8 mouse cellular contexts compared by ENCODE assay signal in genomic region chr1:119423510-119423909, GRCm38 (mm10). TPM values are rescaled to one million over a fixed set of nuclear protein-coding genes. Genes with fewer than 3 reads are reported as not detected.
DNase-seq lines count a peak whose midpoint lies in the region; ATAC-seq and TF ChIP-seq lines count a peak whose summit lies in the region.

No protein-coding gene starts in this region.

- H3K4me2 ChIP-seq in kidney, embryonic 15.5 days = no peak overlapping the region
- no peak overlapping the region for H3K4me2 ChIP-seq in embryonic facial prominence, embryonic 11.5 days (ENCODE audit: low read depth, low read length)
- no peak overlapping the region for H3K4me2 ChIP-seq in stomach, postnatal 0 days (replicated peaks; ENCODE audit: low read depth)

- no peak for TF ChIP-seq EP300 in stomach, postnatal 0 days (optimal IDR thresholded peaks at IDR 0.05)

- no peak overlapping the region for H3K27ac ChIP-seq in kidney, embryonic 15.5 days
- H3K27ac ChIP-seq in embryonic facial prominence, embryonic 11.5 days (replicated peaks; ENCODE audit: low read depth, low read length) = no peak overlapping the region
- no peak overlapping the region for H3K27ac ChIP-seq in stomach, postnatal 0 days (replicated peaks)

- peak; percentile 80 for TF ChIP-seq CTCF in stomach, postnatal 0 days (IDR thresholded peaks at IDR 0.05; ENCODE audit: low read depth)

- H3K27me3 ChIP-seq in kidney, embryonic 15.5 days = peaks cover 74% of the 10 kb centered on the region
- peaks cover 49% of the 10 kb centered on the region for H3K27me3 ChIP-seq in embryonic facial prominence, embryonic 11.5 days (ENCODE audit: control insufficient read depth, insufficient read depth, low read length)
- peaks cover 8% of the 10 kb centered on the region; the same call in 1 of the 2 replicates for H3K27me3 ChIP-seq in stomach, postnatal 0 days (ENCODE audit: control insufficient read depth, insufficient read depth, low read length)

- H3K4me1 ChIP-seq in kidney, embryonic 15.5 days = peaks cover 39% of the 10 kb centered on the region
- H3K4me1 ChIP-seq in embryonic facial prominence, embryonic 11.5 days (ENCODE audit: control insufficient read depth, insufficient read depth, low read length) = peaks cover 9% of the 10 kb centered on the region
- peaks cover 5% of the 10 kb centered on the region for H3K4me1 ChIP-seq in stomach, postnatal 0 days (replicated peaks; ENCODE audit: control insufficient read depth, insufficient read depth)

- no peaks in the 10 kb centered on the region for H3K9me3 ChIP-seq in kidney, embryonic 15.5 days (replicated peaks)
- no peaks in the 10 kb centered on the region for H3K9me3 ChIP-seq in embryonic facial prominence, embryonic 11.5 days (replicated peaks; ENCODE audit: control insufficient read depth, low read length)
- H3K9me3 ChIP-seq in stomach, postnatal 0 days (ENCODE audit: control insufficient read depth, low read length) = no peaks in the 10 kb centered on the region

- WGBS in kidney, embryonic 15.5 days = 10% methylated on average over 13 of the region's 14 CpGs
- 7% methylated on average over 14 of the region's 14 CpGs for WGBS in embryonic facial prominence, embryonic 11.5 days
- 8% methylated on average over 14 of the region's 14 CpGs for WGBS in stomach, postnatal 0 days

- H3K4me3 ChIP-seq in kidney, embryonic 15.5 days (replicated peaks) = no peak overlapping the region
- H3K4me3 ChIP-seq in embryonic facial prominence, embryonic 11.5 days (ENCODE audit: low read depth, low read length) = no peak overlapping the region
- no peak overlapping the region for H3K4me3 ChIP-seq in stomach, postnatal 0 days (ENCODE audit: low read depth, low read length)

- no peak for ATAC-seq in kidney, embryonic 15.5 days (replicated peaks; ENCODE audit: low FRiP score)
- ATAC-seq in embryonic facial prominence, embryonic 11.5 days (replicated peaks; ENCODE audit: insufficient number of reproducible peaks, low FRiP score, low TSS enrichment, low read depth) = 0 out of 2 replicates have a peak, but pooled peaks have one; percentile 22
- ATAC-seq in stomach, postnatal 0 days (ENCODE audit: low FRiP score, low TSS enrichment) = no peak

- H3K36me3 ChIP-seq in kidney, embryonic 15.5 days = no peaks in the 10 kb centered on the region
- no peaks in the 10 kb centered on the region for H3K36me3 ChIP-seq in embryonic facial prominence, embryonic 11.5 days (replicated peaks; ENCODE audit: control insufficient read depth, insufficient read depth, low read depth, low read length)
- no peaks in the 10 kb centered on the region for H3K36me3 ChIP-seq in stomach, postnatal 0 days (ENCODE audit: control insufficient read depth, insufficient read depth, low read length)

- no peak overlapping the region for H3K9ac ChIP-seq in kidney, embryonic 15.5 days
- no peak overlapping the region for H3K9ac ChIP-seq in embryonic facial prominence, embryonic 11.5 days (replicated peaks; ENCODE audit: low read length)
- H3K9ac ChIP-seq in stomach, postnatal 0 days (ENCODE audit: low read length) = no peak overlapping the region

- DNase-seq in kidney, adult 11 months = peak; percentile 37
- DNase-seq in adrenal gland, adult (ENCODE audit: inconsistent age in 2 of 2, low spot score in 1 of 2) = peak; percentile 57 to 88
- peak; percentile 53 for DNase-seq in embryonic facial prominence, embryonic 11.5 days (ENCODE audit: low spot score)
- peak; percentile 57 for DNase-seq in kidney, adult 9 months
- DNase-seq in lung, postnatal 10 days = peak; percentile 66
- peak; percentile 53 for DNase-seq in stomach, postnatal 0 days (ENCODE audit: low spot score)
- no peak for DNase-seq in thymus, postnatal 10 days (ENCODE audit: low spot score in 2 of 2)

RNA-seq across cellular contexts. Expression of gene Inhbb, which starts 1.5 kb away (rescaled TPM):
- polyA plus RNA-seq in kidney, embryonic 15.5 days (2015; fragmentation: Nextera tagmentation; extraction: Ambion mirVana) = 0.32 and 0.34 TPM in 2 replicates
- 0.11 and 0.17 TPM in 2 replicates for polyA plus RNA-seq in embryonic facial prominence, embryonic 11.5 days (2014; fragmentation: Nextera tagmentation; extraction: Ambion mirVana)
- polyA plus RNA-seq in stomach, postnatal 0 days (2015; fragmentation: Nextera tagmentation; extraction: Ambion mirVana) = 0.65 and 0.70 TPM in 2 replicates

Comparison
In these comparisons a context has a peak if more than half of its experiments do, and no peak if none do; other contexts are left out.
1. DNase-seq: peak in kidney, adult 11 months (single experiment), adrenal gland, adult (2 of 2), embryonic facial prominence, embryonic 11.5 days (single experiment), kidney, adult 9 months (single experiment), lung, postnatal 10 days (single experiment) and stomach, postnatal 0 days (single experiment); none in thymus, postnatal 10 days (0 of 2).